Mouse (Mus musculus): ENCODE results near the gene Gm9376. TPM values are rescaled to one million over a fixed set of nuclear protein-coding genes. Genes with fewer than 3 reads are reported as not detected.

Gm9376 gene
- polyA plus RNA-seq, 1 experiment from 2014 or later, result not detected

- H3K27me3 ChIP-seq (replicated peaks), result no peaks in the 10 kb centered on the region
- no peaks in the 10 kb centered on the region for H3K36me3 ChIP-seq
- ATAC-seq (ENCODE audit: insufficient number of reproducible peaks, low FRiP score), result no peak
- H3K27ac ChIP-seq (ENCODE audit: poor library complexity, severe bottlenecking), result no peak overlapping the region
- no peak overlapping the region for H3K4me2 ChIP-seq
- H3K4me1 ChIP-seq (replicated peaks), result no peaks in the 10 kb centered on the region
- WGBS, result 81% methylated on average over 14 of the region's 14 CpGs
- no peak overlapping the region for H3K9ac ChIP-seq
- no peak overlapping the region for H3K4me3 ChIP-seq
- peaks cover 13% of the 10 kb centered on the region for H3K9me3 ChIP-seq (replicated peaks)
Observed at GRCm38 (mm10) chr14:118282917-118283316, 16.2 kb downstream of the Gm9376 start.

DNA sequence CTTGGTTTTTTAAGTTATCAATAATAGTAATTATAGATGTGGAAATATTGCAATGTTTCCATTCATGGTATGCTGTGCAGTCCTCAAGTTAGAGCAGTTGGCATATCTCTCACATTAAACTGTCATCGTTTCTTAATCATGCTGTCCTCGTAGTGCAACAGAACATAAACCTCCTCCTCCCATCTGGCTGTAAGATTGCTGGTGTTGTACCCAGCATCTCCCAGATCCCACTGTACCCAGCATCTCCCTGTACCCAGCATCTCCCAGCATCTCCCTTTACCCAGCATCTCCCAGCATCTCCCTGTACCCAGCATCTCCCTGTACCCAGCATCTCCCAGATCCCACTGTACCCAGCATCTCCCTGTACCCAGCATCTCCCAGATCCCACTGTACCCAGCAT lies 19.3 kb downstream of the Gm9376 start:
- no peaks in the 10 kb centered on the region for H3K27me3 ChIP-seq (replicated peaks)
- 78% methylated on average over 2 of the region's 2 CpGs for WGBS
- H3K9ac ChIP-seq, result no peak overlapping the region
- 0 out of 2 replicates have a peak, but pooled peaks cover 2% of the 10 kb centered on the region for H3K9me3 ChIP-seq (replicated peaks)
- H3K36me3 ChIP-seq, result no peaks in the 10 kb centered on the region
- no peak overlapping the region for H3K27ac ChIP-seq (ENCODE audit: poor library complexity, severe bottlenecking)
- H3K4me3 ChIP-seq, result no peak overlapping the region
- no peak for ATAC-seq (ENCODE audit: insufficient number of reproducible peaks, low FRiP score)
- H3K4me2 ChIP-seq, result no peak overlapping the region
- H3K4me1 ChIP-seq (replicated peaks), result no peaks in the 10 kb centered on the region

- Histone ChIP-seq H3K4me3 (no peak overlapping the region), H3K4me1 (replicated peaks) (no peaks in the 10 kb centered on the region), H3K27ac (ENCODE audit: poor library complexity, severe bottlenecking) (no peak overlapping the region), H3K4me2 (no peak overlapping the region), H3K36me3 (no peaks in the 10 kb centered on the region), H3K9ac (no peak overlapping the region), H3K27me3 (replicated peaks) (no peaks in the 10 kb centered on the region), H3K9me3 (replicated peaks) (0 out of 2 replicates have a peak, but pooled peaks cover 2% of the 10 kb centered on the region)
- ATAC-seq (ENCODE audit: insufficient number of reproducible peaks, low FRiP score), result no peak
- WGBS, result 73% methylated on average over 8 of the region's 8 CpGs
Observed at GRCm38 (mm10) chr14:118289133-118289532, 22.4 kb downstream of the Gm9376 start.

DNA sequence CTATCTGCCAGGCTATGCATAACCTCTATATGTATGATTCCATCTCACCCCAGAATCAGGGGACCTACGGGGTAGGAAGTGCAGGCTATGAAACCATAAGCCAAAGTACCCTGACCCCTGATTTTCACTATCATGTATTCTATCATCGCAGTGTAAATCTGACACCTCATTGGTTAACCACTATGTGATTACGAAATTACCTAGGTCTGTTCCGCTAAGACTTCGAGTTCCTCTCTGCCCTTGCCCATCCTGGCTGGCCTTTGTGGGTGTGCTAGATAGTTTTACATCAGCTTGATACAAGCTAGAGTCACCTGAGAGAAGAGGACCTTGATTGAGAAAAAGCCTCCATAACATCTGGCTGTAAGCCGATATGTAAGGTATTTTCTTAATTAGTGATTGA lies 23.2 kb downstream of the Gm9376 start:
- no peaks in the 10 kb centered on the region for H3K36me3 ChIP-seq
- ATAC-seq (ENCODE audit: insufficient number of reproducible peaks, low FRiP score), result no peak
- 81% methylated on average over 6 of the region's 6 CpGs for WGBS
- no peaks in the 10 kb centered on the region for H3K27me3 ChIP-seq (replicated peaks)
- no peaks in the 10 kb centered on the region for H3K4me1 ChIP-seq (replicated peaks)
- no peak overlapping the region for H3K9ac ChIP-seq
- H3K4me3 ChIP-seq, result no peak overlapping the region
- H3K9me3 ChIP-seq (replicated peaks), result 0 out of 2 replicates have a peak, but pooled peaks cover 2% of the 10 kb centered on the region
- no peak overlapping the region for H3K27ac ChIP-seq (ENCODE audit: poor library complexity, severe bottlenecking)
- no peak overlapping the region for H3K4me2 ChIP-seq

DNA sequence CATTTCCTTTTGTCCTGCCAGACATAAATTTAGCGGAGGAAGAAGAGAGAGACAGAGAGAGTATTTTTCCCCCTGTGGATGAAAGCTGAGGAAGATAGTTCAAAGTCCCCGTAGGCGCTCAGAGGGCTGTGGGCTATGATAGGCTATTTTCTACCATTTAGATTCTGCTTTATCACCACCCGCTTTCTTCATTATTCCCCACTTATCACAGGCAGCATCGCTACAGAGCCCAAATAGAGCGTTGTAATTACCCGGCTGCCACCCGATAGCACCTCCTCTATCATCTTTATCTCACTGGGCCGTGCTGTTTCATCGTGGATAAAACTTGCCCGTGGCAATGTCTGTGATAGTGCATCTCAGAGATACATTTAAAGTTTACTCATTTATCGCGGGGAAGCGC lies 35.8 kb downstream of the Gm9376 start:
- Histone ChIP-seq H3K9me3 (replicated peaks) (no peaks in the 10 kb centered on the region), H3K9ac (no peak overlapping the region), H3K27ac (ENCODE audit: poor library complexity, severe bottlenecking) (no peak overlapping the region), H3K4me2 (no peak overlapping the region), H3K4me3 (no peak overlapping the region), H3K27me3 (replicated peaks) (peaks cover 22% of the 10 kb centered on the region; the same call in 1 of the 2 replicates), H3K36me3 (no peaks in the 10 kb centered on the region), H3K4me1 (replicated peaks) (no peaks in the 10 kb centered on the region; the same call in 1 of the 2 replicates)
- no peak for ATAC-seq (ENCODE audit: insufficient number of reproducible peaks, low FRiP score)
- WGBS, result 67% methylated on average over 14 of the region's 14 CpGs

DNA sequence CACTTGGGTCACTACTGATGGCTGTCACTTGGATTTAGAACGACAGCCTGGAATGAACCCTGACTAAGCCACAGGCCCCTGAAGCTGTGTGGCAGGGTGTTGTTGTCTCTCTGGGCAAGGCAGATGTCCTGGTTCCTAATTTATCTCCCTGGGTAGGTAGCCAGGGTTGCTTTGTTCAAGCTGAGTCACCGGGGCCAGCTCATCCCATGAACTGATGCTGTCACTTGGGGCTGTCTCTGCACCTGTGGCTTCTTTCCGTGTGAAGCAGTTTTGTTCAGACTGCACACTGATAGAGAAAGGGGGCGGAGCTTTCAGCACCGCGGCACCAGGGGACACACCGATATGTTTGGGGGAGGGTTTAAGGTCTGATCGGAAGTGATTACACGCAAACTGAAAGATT lies 37.8 kb downstream of the Gm9376 start:
- Histone ChIP-seq H3K27me3 (replicated peaks) (0 out of 2 replicates have a peak, but pooled peaks cover 15% of the 10 kb centered on the region), H3K9ac (no peak overlapping the region), H3K27ac (ENCODE audit: poor library complexity, severe bottlenecking) (no peak overlapping the region), H3K4me2 (no peak overlapping the region), H3K4me3 (no peak overlapping the region), H3K36me3 (no peaks in the 10 kb centered on the region), H3K9me3 (replicated peaks) (peaks cover 2% of the 10 kb centered on the region; the same call in 1 of the 2 replicates), H3K4me1 (replicated peaks) (no peaks in the 10 kb centered on the region; the same call in 1 of the 2 replicates)
- 72% methylated on average over 9 of the region's 9 CpGs for WGBS
- ATAC-seq (ENCODE audit: insufficient number of reproducible peaks, low FRiP score), result no peak

GRCm38 (mm10) chr14:118305951-118306350 lies 39.2 kb downstream of the Gm9376 start:
- Histone ChIP-seq H3K9me3 (replicated peaks) (peaks cover 2% of the 10 kb centered on the region; the same call in 1 of the 2 replicates), H3K4me3 (no peak overlapping the region), H3K36me3 (no peaks in the 10 kb centered on the region), H3K4me1 (replicated peaks) (no peaks in the 10 kb centered on the region; the same call in 1 of the 2 replicates), H3K27ac (ENCODE audit: poor library complexity, severe bottlenecking) (no peak overlapping the region), H3K4me2 (no peak overlapping the region), H3K9ac (no peak overlapping the region), H3K27me3 (replicated peaks) (0 out of 2 replicates have a peak, but pooled peaks cover 3% of the 10 kb centered on the region)
- 63% methylated on average over 9 of the region's 9 CpGs for WGBS
- ATAC-seq (ENCODE audit: insufficient number of reproducible peaks, low FRiP score), result peak; percentile 63; the same call in 1 of the 2 replicates

DNA sequence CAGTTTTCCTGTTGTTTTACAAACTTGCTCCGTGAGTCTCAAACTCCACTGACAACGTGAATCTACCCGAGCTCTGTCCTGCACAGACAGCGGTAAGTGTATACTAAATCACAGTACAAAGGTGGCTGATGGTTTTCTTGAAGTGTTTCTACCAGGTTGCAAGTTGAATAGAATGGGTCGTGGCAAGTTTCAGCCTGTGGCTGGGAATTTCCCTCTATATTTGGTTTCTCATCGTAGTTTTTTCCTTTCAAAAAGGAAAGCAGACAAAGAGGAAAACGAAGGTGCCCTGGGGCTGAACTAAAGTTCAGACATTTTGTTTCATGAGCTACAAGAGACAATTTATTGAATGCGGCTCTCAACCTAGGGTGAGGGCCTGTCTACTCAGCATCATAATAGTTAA lies 40.3 kb downstream of the Gm9376 start:
- no peaks in the 10 kb centered on the region; the same call in 1 of the 2 replicates for H3K4me1 ChIP-seq (replicated peaks)
- H3K9ac ChIP-seq, result no peak overlapping the region
- peaks cover 2% of the 10 kb centered on the region; the same call in 1 of the 2 replicates for H3K9me3 ChIP-seq (replicated peaks)
- H3K4me2 ChIP-seq, result no peak overlapping the region
- H3K36me3 ChIP-seq, result no peaks in the 10 kb centered on the region
- no peak overlapping the region for H3K4me3 ChIP-seq
- H3K27ac ChIP-seq (ENCODE audit: poor library complexity, severe bottlenecking), result no peak overlapping the region
- no peaks in the 10 kb centered on the region for H3K27me3 ChIP-seq (replicated peaks)
- 81% methylated on average over 8 of the region's 8 CpGs for WGBS
- ATAC-seq (ENCODE audit: insufficient number of reproducible peaks, low FRiP score), result no peak

DNA sequence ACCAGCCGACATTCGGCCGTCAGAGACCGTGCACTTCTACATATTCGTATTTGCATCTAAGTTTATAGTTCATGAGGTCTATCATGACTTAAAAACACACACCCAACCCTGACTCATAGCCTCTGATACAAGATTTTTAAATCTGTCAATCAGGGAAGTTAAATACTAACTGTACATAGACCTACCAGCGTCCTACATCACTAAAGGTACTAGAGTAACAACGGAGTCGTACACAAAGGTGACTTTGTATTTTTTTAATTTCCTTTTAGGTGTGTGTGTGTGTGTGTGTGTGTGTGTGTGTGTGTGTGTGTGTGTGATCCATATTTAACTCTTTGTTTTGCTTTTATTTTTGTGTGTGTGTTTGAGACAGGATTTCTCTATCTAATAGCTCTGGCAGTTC lies 44.9 kb downstream of the Gm9376 start:
- no peak overlapping the region for H3K27ac ChIP-seq (ENCODE audit: poor library complexity, severe bottlenecking)
- peaks cover 2% of the 10 kb centered on the region; the same call in 1 of the 2 replicates for H3K9me3 ChIP-seq (replicated peaks)
- H3K4me1 ChIP-seq (replicated peaks), result no peaks in the 10 kb centered on the region
- H3K27me3 ChIP-seq (replicated peaks), result no peaks in the 10 kb centered on the region
- no peaks in the 10 kb centered on the region for H3K36me3 ChIP-seq
- H3K9ac ChIP-seq, result no peak overlapping the region
- ATAC-seq (ENCODE audit: insufficient number of reproducible peaks, low FRiP score), result no peak
- H3K4me3 ChIP-seq, result no peak overlapping the region
- 91% methylated on average over 8 of the region's 8 CpGs for WGBS
- no peak overlapping the region for H3K4me2 ChIP-seq

GRCm38 (mm10) chr14:118312664-118313063 lies 45.9 kb downstream of the Gm9376 start:
- Histone ChIP-seq H3K9me3 (replicated peaks) (peaks cover 2% of the 10 kb centered on the region; the same call in 1 of the 2 replicates), H3K27ac (ENCODE audit: poor library complexity, severe bottlenecking) (no peak overlapping the region), H3K27me3 (replicated peaks) (peaks cover 6% of the 10 kb centered on the region; the same call in 1 of the 2 replicates), H3K4me1 (replicated peaks) (no peaks in the 10 kb centered on the region), H3K9ac (no peak overlapping the region), H3K4me3 (no peak overlapping the region), H3K36me3 (no peaks in the 10 kb centered on the region), H3K4me2 (no peak overlapping the region)
- 84% methylated on average over 10 of the region's 10 CpGs for WGBS
- ATAC-seq (ENCODE audit: insufficient number of reproducible peaks, low FRiP score), result no peak

GRCm38 (mm10) chr14:118313931-118314330 lies 47.2 kb downstream of the Gm9376 start:
- Histone ChIP-seq H3K4me3 (no peak overlapping the region), H3K9ac (no peak overlapping the region), H3K4me2 (no peak overlapping the region), H3K27ac (ENCODE audit: poor library complexity, severe bottlenecking) (no peak overlapping the region), H3K4me1 (replicated peaks) (no peaks in the 10 kb centered on the region), H3K36me3 (no peaks in the 10 kb centered on the region), H3K9me3 (replicated peaks) (peaks cover 2% of the 10 kb centered on the region; the same call in 1 of the 2 replicates), H3K27me3 (replicated peaks) (peaks cover 16% of the 10 kb centered on the region)
- WGBS, result 89% methylated on average over 3 of the region's 3 CpGs
- no peak for ATAC-seq (ENCODE audit: insufficient number of reproducible peaks, low FRiP score)

- Histone ChIP-seq H3K4me2 (no peak overlapping the region), H3K36me3 (no peaks in the 10 kb centered on the region), H3K27me3 (replicated peaks) (peaks cover 37% of the 10 kb centered on the region), H3K27ac (ENCODE audit: poor library complexity, severe bottlenecking) (no peak overlapping the region), H3K4me3 (no peak overlapping the region), H3K4me1 (replicated peaks) (no peaks in the 10 kb centered on the region), H3K9me3 (replicated peaks) (no peaks in the 10 kb centered on the region), H3K9ac (no peak overlapping the region)
- no peak for ATAC-seq (ENCODE audit: insufficient number of reproducible peaks, low FRiP score)
- 75% methylated on average over 9 of the region's 9 CpGs for WGBS
Observed at GRCm38 (mm10) chr14:118317260-118317659, 50.5 kb downstream of the Gm9376 start.
